8 mouse cellular contexts compared by ENCODE assay signal in the genomic region with DNA sequence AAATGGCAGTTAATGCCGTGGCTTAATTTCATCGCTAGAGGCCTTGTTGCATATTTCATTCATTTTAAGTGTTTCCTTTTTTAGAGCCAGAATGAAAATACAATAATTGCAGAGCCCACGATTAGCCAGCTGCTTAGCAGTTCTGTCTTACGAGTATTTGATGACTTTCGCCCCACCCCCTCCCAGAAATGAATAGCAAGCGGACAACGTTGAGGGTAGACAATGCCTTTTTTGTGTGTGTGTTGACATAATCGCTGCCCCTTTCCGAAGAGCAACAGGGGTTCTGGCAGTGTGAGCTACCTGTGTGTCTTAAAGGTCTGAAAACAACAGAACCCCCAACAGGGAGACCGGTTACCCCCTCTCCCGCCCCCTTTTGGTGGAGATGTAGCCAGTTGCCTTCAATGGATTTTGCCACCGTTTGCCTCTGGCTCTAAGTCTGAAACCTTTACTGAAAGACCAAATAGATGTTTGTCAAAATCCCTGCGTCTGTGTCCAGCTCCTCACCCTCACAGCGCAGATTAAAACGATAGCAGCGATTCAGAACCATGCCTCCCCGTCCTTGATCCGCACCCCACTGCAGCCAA.
A peak's percentile ranks its signal among the peaks of the same experiment; 100 is the strongest.
DNase-seq lines count a peak whose midpoint lies in the region; ATAC-seq and TF ChIP-seq lines count a peak whose summit lies in the region.

No protein-coding gene starts in this region.

- H3K27ac ChIP-seq in lung, embryonic 15.5 days = no peak overlapping the region
- no peak overlapping the region for H3K27ac ChIP-seq in lung, postnatal 0 days (ENCODE audit: low read length)
- peak overlapping the region; percentile 66 for H3K27ac ChIP-seq in hindbrain, embryonic 13.5 days
- H3K27ac ChIP-seq in neural tube, embryonic 15.5 days (replicated peaks) = peak overlapping the region; percentile 56
- H3K27ac ChIP-seq in liver, embryonic 12.5 days = no peak overlapping the region

- H3K4me3 ChIP-seq in lung, embryonic 15.5 days = no peak overlapping the region
- no peak overlapping the region; the same call in 1 of the 2 replicates for H3K4me3 ChIP-seq in lung, postnatal 0 days (ENCODE audit: low read depth, low read length)
- H3K4me3 ChIP-seq in hindbrain, embryonic 13.5 days = peak overlapping the region; percentile 32
- H3K4me3 ChIP-seq in neural tube, embryonic 15.5 days (replicated peaks) = peak overlapping the region; percentile 15
- no peak overlapping the region for H3K4me3 ChIP-seq in liver, embryonic 12.5 days

- no peak for DNase-seq in frontal cortex, postnatal 25 days (ENCODE audit: low spot score in 2 of 2)
- DNase-seq in lung, postnatal 0 days (ENCODE audit: low spot score) = no peak
- DNase-seq in left cerebral cortex, postnatal 36 days (ENCODE audit: low spot score in 2 of 2) = no peak

- intact Hi-C loops in left cerebral cortex, postnatal 36 days (cut with DNase I) = no loop called here

- H3K36me3 ChIP-seq in lung, embryonic 15.5 days = no peaks in the 10 kb centered on the region
- no peaks in the 10 kb centered on the region for H3K36me3 ChIP-seq in lung, postnatal 0 days (ENCODE audit: insufficient read depth, low read length)
- no peaks in the 10 kb centered on the region for H3K36me3 ChIP-seq in hindbrain, embryonic 13.5 days
- no peaks in the 10 kb centered on the region for H3K36me3 ChIP-seq in neural tube, embryonic 15.5 days
- no peaks in the 10 kb centered on the region for H3K36me3 ChIP-seq in liver, embryonic 12.5 days

- ATAC-seq in frontal cortex, adult (ENCODE audit: low TSS enrichment) = peak; percentile 44
- ATAC-seq in lung, embryonic 15.5 days (ENCODE audit: borderline replicate concordance, extremely low read depth, low FRiP score, low TSS enrichment) = no peak
- no peak for ATAC-seq in lung, postnatal 0 days
- 0 out of 2 replicates have a peak, but pooled peaks have one; percentile 36 for ATAC-seq in hindbrain, embryonic 13.5 days (ENCODE audit: low FRiP score)
- no peak; the same call in 1 of the 2 replicates for ATAC-seq in neural tube, embryonic 15.5 days (ENCODE audit: low FRiP score)
- no peak for ATAC-seq in liver, embryonic 12.5 days

- TF ChIP-seq EP300 in lung, postnatal 0 days (IDR thresholded peaks at IDR 0.05) = no peak

- 16% methylated on average over 18 of the region's 18 CpGs for WGBS in lung, embryonic 15.5 days
- 14% methylated on average over 18 of the region's 18 CpGs for WGBS in lung, postnatal 0 days
- WGBS in hindbrain, embryonic 13.5 days = 8% methylated on average over 18 of the region's 18 CpGs
- 15% methylated on average over 18 of the region's 18 CpGs for WGBS in neural tube, embryonic 15.5 days
- WGBS in liver, embryonic 12.5 days (ENCODE audit: insufficient replicate concordance) = 26% methylated on average over 18 of the region's 18 CpGs

- H3K4me1 ChIP-seq in lung, embryonic 15.5 days = no peaks in the 10 kb centered on the region
- H3K4me1 ChIP-seq in lung, postnatal 0 days (ENCODE audit: insufficient read depth, low read depth, low read length) = no peaks in the 10 kb centered on the region
- H3K4me1 ChIP-seq in hindbrain, embryonic 13.5 days (replicated peaks) = peaks cover 14% of the 10 kb centered on the region
- H3K4me1 ChIP-seq in neural tube, embryonic 15.5 days = peaks cover 13% of the 10 kb centered on the region
- no peaks in the 10 kb centered on the region for H3K4me1 ChIP-seq in liver, embryonic 12.5 days

- no peaks in the 10 kb centered on the region for H3K9me3 ChIP-seq in lung, embryonic 15.5 days
- no peaks in the 10 kb centered on the region for H3K9me3 ChIP-seq in lung, postnatal 0 days (ENCODE audit: low read length)
- no peaks in the 10 kb centered on the region for H3K9me3 ChIP-seq in hindbrain, embryonic 13.5 days
- no peaks in the 10 kb centered on the region for H3K9me3 ChIP-seq in neural tube, embryonic 15.5 days (replicated peaks)
- H3K9me3 ChIP-seq in liver, embryonic 12.5 days (replicated peaks) = 0 out of 2 replicates have a peak, but pooled peaks cover under 1% of the 10 kb centered on the region

- H3K4me2 ChIP-seq in lung, embryonic 15.5 days = peak overlapping the region; percentile 24
- H3K4me2 ChIP-seq in lung, postnatal 0 days (replicated peaks; ENCODE audit: low read depth, low read length) = no peak overlapping the region
- peak overlapping the region; percentile 53 for H3K4me2 ChIP-seq in hindbrain, embryonic 13.5 days
- peak overlapping the region; percentile 50 for H3K4me2 ChIP-seq in neural tube, embryonic 15.5 days
- H3K4me2 ChIP-seq in liver, embryonic 12.5 days = no peak overlapping the region

- no peaks in the 10 kb centered on the region for H3K27me3 ChIP-seq in lung, embryonic 15.5 days
- H3K27me3 ChIP-seq in lung, postnatal 0 days (replicated peaks; ENCODE audit: insufficient read depth, low read length) = no peaks in the 10 kb centered on the region
- 0 out of 2 replicates have a peak, but pooled peaks cover 4% of the 10 kb centered on the region for H3K27me3 ChIP-seq in hindbrain, embryonic 13.5 days
- no peaks in the 10 kb centered on the region for H3K27me3 ChIP-seq in neural tube, embryonic 15.5 days (replicated peaks)
- H3K27me3 ChIP-seq in liver, embryonic 12.5 days (replicated peaks) = no peaks in the 10 kb centered on the region

- TF ChIP-seq CTCF in lung, postnatal 0 days (IDR thresholded peaks at IDR 0.05) = no peak

- H3K9ac ChIP-seq in lung, embryonic 15.5 days = no peak overlapping the region
- H3K9ac ChIP-seq in lung, postnatal 0 days (replicated peaks; ENCODE audit: low read depth) = no peak overlapping the region
- H3K9ac ChIP-seq in hindbrain, embryonic 13.5 days = peak overlapping the region; percentile 55; the same call in 1 of the 2 replicates
- H3K9ac ChIP-seq in neural tube, embryonic 15.5 days (replicated peaks) = no peak overlapping the region; the same call in 1 of the 2 replicates
- H3K9ac ChIP-seq in liver, embryonic 12.5 days = no peak overlapping the region

Comparison
In these comparisons a context has a peak if more than half of its experiments do, and no peak if none do; other contexts are left out.
1. H3K4me2 ChIP-seq: peak in lung, embryonic 15.5 days (single experiment), hindbrain, embryonic 13.5 days (single experiment) and neural tube, embryonic 15.5 days (single experiment); none in lung, postnatal 0 days (single experiment) and liver, embryonic 12.5 days (single experiment).
2. ATAC-seq: peak in frontal cortex, adult (single experiment) and hindbrain, embryonic 13.5 days (single experiment); none in lung, embryonic 15.5 days (single experiment), lung, postnatal 0 days (single experiment), neural tube, embryonic 15.5 days (single experiment) and liver, embryonic 12.5 days (single experiment).
3. H3K27ac ChIP-seq: peak in hindbrain, embryonic 13.5 days (single experiment) and neural tube, embryonic 15.5 days (single experiment); none in lung, embryonic 15.5 days (single experiment), lung, postnatal 0 days (single experiment) and liver, embryonic 12.5 days (single experiment).
4. H3K4me3 ChIP-seq: peak in hindbrain, embryonic 13.5 days (single experiment) and neural tube, embryonic 15.5 days (single experiment); none in lung, embryonic 15.5 days (single experiment), lung, postnatal 0 days (single experiment) and liver, embryonic 12.5 days (single experiment).